Mouse (Mus musculus): Measurements from ENCODE around the gene Bsg.

Bsg gene

DNA sequence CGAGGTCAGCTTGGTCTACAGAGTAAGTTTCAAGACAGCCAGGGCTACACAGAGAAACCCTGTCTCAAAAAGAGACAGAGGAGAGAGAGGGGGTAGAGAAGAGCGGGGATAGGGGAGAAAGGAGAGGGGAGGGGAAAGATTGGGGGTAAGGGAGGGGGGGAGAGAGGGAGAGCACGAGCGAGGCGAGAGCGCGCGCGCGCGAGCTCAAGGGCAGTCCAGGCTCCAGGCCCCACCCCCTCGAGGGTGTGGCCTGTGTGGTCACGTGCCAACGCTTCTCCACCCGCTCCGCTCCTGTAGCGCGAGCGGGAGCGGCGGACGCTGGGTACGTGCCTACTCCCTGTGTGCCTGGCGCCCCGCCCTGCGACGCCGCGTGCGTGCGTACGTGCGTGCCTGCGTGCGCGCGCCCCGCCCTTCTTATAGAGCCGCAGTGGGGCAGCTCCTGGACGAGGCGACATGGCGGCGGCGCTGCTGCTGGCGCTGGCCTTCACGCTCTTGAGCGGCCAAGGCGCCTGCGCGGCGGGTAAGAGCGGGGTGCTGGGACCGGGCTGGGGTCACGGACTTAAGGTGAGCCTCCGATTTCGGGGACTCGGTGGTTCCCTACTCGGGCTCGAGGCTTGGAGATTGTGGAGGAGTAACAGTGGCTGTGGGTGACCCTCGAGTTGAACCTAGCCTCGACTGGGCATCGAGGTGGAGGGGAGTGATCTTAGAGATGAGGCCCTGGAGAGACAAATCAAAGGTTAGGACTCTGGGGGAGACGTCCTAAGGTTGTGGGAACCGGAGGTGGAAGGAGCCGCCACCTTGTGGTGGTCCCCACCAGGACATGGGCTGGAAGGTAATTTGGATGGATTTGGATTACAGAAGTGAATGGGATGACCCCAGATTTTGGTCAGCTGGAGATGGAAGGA is at the start of gene Bsg:
Gene Bsg (plus strand): TSS at position 427 of the 905 bp plus-strand sequence.
- in situ Hi-C loops (cut with MboI; ENCODE audit: low pct_unique_long_range_greater_than_20kb in 1 of 2, low sequenced_read_pairs in 2 of 2, unreplicated experiment in 1 of 2), result no loop called here

DNA sequence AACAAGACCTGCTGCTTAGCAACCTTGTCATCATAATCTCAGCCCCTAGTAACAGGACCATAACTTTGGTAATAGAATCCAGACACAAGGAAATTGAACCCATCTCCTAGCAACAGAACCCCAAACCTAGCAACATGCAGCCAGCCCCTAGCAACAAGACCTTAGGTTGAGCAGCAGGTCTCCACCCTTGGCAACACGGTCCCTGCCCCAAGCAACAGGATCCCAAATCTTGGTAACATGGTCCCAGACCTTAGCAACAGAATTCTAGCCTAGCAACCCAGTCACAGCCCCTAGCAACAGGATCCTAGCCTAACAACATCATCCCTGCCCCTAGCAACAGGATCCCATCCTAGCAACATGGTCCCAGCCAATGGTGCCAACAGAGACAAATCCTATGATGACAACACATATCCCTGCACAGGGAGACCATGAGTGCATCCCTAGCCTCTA is 49.3 kb upstream of the Bsg start:
- in situ Hi-C loops (cut with MboI; ENCODE audit: low pct_unique_long_range_greater_than_20kb in 1 of 2, low sequenced_read_pairs in 2 of 2, unreplicated experiment in 1 of 2), result no loop called here

DNA sequence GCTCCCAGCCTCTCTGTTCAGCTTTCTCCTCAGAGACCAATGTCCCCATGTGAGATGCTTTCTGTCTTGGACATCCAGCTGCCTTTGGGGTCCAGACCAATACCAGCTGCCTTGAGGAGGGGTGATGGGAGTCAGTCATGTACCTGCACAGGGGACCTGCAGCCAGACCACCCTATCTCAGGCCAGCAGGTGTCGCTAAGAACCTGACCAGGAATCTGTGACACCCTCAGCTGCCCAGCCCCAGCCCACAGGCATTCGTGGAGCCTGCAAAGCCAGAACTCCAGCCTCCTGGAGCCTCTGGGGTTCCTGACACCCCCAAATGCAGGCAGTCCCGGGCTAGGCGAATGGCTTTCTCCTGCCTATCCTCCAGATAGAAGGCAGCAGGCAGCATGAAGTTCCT is 45.5 kb upstream of the Bsg start:
- in situ Hi-C loops (cut with MboI; ENCODE audit: low pct_unique_long_range_greater_than_20kb in 1 of 2, low sequenced_read_pairs in 2 of 2, unreplicated experiment in 1 of 2), result no loop called here

DNA sequence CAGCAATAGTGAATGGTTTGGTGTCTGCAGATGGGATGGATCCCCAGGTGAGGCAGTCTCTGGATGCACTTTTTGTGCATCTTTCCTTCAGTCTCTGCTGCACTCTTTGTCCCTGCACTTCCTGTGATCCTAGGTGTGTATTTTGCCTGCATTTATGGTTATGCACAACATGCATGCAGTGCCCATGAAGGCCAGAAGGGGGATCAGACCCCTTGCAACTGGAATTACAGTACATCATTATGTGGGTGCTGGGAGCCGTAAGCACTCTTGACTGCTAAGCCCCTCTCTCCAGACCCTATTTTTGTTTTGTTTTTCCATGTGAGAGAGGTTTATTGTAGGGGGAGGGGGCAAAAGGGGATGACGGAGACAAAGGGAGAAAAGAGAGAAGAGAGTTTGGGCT is 44.0 kb upstream of the Bsg start:
- in situ Hi-C loops (cut with MboI; ENCODE audit: low pct_unique_long_range_greater_than_20kb in 1 of 2, low sequenced_read_pairs in 2 of 2, unreplicated experiment in 1 of 2), result no loop called here

DNA sequence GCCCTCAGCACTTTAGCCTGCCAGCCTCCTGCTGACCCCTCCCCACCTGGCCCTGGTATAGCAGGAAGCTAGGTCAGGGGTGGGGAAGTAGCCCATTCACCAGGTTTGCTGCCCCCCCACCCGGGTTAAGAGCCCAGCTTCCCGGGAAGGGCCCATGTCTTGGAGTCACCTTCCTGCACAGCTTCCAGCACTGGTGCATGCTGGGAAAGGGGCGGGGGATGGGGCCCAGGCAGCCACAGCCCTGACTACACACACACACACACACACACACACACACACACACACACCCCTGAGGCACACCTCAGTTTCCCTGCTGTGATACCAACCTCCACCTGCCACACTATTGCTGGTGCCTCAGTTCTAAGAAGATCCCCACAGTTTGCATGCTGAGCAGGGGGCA is 42.4 kb upstream of the Bsg start:
- in situ Hi-C loops (cut with MboI; ENCODE audit: low pct_unique_long_range_greater_than_20kb in 1 of 2, low sequenced_read_pairs in 2 of 2, unreplicated experiment in 1 of 2), result no loop called here

DNA sequence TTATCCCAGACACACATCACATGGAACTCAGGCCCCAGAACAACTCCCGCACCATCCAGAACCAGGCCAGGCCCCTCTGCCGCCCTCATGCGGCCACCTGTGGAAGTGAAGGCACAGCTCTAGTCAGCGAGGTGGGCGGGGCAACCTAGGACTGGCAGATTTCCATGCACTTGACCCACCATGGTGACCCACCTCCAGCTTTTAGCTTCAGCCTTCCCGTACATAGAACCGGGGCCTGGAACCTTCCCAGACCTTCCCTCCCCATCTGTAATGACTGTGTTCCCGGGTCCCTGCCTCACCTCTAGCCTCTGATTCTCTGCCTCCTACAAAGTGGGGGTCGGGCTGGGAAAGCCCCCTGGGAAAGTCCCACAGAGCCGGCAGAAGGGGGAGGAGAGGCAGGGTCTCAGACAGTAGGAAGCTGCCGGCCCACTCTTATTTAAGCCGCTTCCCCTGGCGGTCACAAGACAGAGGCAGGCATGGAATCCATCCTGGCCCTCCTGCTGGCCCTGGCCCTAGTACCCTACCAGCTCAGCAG is 40.1 kb upstream of the Bsg start, which contains the start of gene Madcam1:
Gene Madcam1 (plus strand): TSS at position 429 of the 535 bp plus-strand sequence.
- in situ Hi-C loops (cut with MboI; ENCODE audit: low pct_unique_long_range_greater_than_20kb in 1 of 2, low sequenced_read_pairs in 2 of 2, unreplicated experiment in 1 of 2), result no loop called here

DNA sequence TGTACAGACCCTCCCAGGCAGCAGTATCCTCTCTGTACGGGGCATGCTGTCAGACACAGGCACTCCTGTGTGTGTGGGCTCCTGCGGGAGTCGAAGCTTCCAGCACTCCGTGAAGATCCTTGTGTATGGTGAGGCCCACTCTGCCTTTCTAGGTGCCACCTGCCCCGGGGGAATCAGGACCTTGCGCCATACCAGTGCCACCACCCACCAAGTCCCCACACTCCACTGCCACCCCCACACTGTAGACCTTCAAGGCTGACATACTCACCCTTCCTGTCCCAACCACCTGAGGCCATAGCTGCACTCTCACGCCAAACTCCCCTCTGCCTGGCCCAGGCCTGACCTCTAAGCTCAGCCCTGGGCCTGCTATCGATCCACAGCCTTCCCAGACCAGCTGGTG is 39.2 kb upstream of the Bsg start:
- in situ Hi-C loops (cut with MboI; ENCODE audit: low pct_unique_long_range_greater_than_20kb in 1 of 2, low sequenced_read_pairs in 2 of 2, unreplicated experiment in 1 of 2), result no loop called here

DNA sequence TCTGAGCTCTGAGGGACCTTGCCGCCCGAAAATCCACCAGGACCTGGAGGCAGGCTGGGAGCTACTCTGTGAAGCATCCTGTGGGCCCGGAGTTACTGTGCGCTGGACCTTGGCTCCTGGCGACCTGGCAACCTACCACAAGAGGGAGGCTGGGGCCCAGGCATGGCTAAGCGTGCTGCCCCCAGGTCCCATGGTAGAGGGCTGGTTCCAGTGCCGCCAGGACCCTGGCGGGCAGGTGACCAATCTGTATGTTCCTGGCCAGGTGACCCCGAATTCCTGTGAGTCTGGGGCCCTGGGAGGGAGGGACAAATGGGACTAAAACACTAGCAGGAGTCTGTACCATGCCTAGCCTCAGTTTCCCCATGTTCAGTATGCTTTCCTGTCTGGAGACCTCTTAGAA is 37.8 kb upstream of the Bsg start:
- in situ Hi-C loops (cut with MboI; ENCODE audit: low pct_unique_long_range_greater_than_20kb in 1 of 2, low sequenced_read_pairs in 2 of 2, unreplicated experiment in 1 of 2), result no loop called here

DNA sequence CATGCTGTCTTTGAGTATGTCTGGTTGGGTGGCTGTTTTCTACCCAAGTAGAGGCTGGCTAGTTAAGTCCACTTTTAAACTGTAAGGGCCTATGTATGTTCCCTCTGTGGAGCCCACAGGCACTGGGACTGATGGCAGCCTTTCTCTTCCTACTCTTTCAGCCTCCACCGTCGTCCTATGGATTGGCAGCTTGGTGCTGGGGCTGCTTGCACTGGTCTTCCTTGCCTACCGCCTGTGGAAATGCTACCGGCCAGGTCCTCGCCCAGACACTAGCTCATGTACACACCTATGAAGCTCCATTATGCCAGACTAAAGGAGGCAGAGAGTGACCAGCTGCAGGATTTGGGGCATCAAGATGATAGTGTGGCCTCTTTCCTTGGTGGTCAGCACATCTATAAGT is 36.2 kb upstream of the Bsg start:
- in situ Hi-C loops (cut with MboI; ENCODE audit: low pct_unique_long_range_greater_than_20kb in 1 of 2, low sequenced_read_pairs in 2 of 2, unreplicated experiment in 1 of 2), result no loop called here

DNA sequence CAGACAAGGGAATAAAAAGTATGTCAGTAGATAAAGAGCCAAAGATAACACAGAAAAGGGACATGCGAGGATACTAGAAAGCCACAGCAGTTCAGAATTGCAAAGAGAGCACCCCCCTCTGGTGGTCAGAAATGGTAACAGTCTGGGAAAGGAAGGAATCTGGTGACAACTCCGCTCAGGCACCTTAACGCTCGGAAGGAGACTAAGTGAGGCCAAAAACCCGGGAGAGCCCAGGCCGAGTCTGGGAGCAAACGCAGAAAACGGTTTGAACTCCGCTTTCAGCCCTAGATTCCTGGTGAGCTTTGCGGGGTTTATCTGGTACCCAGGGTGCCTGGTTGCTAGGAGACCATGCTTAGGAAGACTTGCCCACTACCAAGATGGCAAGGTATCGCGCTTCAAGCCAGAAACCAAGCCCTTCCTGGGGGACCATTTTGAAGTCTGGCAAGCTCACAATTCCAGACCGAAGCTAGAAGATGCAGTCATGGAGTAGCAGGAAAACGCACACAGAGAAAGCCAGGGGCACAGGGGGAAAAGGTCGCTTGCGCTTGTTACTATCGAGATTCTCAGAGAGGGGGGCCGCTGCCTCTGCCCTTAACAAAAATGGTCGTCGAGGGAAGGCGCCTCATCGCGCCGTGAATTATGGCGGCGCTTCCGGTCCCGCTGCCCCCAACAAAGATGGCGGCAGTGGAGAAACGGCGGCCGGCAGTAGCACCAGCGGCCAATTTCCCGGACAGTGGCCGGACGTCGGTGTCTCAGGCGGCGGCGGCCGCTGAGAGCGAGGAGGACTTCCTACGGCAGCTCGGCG is 35.3 kb upstream of the Bsg start, which contains the start of gene Tpgs1:
Gene Tpgs1 (plus strand): TSS at position 599 of the 805 bp plus-strand sequence.
- in situ Hi-C loops (cut with MboI; ENCODE audit: low pct_unique_long_range_greater_than_20kb in 1 of 2, low sequenced_read_pairs in 2 of 2, unreplicated experiment in 1 of 2), result no loop called here

DNA sequence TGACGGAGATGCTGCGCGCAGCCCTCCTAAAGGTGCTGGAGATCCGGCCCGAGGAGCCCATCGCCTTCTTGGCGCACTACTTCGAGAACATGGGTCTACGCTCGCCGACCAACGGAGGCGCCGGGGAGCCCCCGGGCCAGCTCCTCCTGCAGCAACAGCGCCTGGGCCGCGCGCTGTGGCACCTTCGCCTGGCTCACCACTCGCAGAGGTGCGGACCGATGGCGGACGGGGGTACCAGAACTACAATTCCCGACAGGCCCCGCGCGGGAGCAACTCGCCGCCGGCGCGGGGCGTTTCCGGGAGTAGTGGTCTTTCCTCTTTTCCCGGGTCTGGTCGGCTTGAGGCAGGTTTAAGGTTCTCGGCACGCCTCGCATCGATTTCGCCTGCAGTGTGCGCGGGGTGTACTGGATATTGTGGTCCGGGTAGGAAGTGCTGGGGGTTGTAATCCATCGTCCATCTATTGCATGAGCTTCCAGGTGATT is 34.7 kb upstream of the Bsg start:
- in situ Hi-C loops (cut with MboI; ENCODE audit: low pct_unique_long_range_greater_than_20kb in 1 of 2, low sequenced_read_pairs in 2 of 2, unreplicated experiment in 1 of 2), result no loop called here

DNA sequence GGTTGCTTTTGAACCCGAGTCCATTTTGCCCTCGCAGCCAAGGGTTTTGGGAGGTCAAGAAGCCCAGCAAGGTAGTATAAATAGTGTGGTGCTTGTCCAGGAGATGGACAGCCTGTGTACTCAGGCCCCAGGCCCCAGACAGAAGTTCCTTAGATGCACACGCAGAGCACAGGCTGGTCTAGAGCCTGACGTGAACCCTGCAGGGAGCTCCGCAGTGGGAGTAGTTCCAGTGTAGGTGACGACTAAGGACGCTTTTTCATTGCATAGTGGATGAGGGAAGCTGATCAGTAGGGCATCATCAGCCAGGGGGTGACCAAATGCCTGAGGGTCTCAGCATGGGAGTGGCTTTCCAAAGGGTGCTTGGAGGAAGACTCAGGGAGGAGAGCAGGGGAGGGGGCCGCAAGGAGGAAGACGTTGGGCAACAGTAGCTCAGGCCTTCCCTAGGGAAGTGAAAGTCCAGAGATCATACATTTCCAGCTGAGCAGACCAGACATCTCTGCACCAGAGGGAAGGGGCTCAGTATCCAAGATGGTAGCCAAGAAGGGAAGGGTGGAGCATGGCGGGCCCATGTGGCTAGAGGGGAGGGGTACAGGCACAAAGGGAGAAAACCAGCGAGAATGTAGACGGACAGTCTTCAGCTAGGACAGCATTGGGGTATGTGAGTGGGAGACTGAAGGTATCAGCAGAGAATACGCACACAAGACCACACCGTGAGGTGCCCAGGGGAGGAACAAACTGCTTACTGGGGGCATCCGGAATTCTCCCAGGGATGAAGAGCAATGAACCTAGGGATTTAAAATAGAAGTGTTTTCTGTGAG is 34.0 kb upstream of the Bsg start:
- in situ Hi-C loops (cut with MboI; ENCODE audit: low pct_unique_long_range_greater_than_20kb in 1 of 2, low sequenced_read_pairs in 2 of 2, unreplicated experiment in 1 of 2), result no loop called here

DNA sequence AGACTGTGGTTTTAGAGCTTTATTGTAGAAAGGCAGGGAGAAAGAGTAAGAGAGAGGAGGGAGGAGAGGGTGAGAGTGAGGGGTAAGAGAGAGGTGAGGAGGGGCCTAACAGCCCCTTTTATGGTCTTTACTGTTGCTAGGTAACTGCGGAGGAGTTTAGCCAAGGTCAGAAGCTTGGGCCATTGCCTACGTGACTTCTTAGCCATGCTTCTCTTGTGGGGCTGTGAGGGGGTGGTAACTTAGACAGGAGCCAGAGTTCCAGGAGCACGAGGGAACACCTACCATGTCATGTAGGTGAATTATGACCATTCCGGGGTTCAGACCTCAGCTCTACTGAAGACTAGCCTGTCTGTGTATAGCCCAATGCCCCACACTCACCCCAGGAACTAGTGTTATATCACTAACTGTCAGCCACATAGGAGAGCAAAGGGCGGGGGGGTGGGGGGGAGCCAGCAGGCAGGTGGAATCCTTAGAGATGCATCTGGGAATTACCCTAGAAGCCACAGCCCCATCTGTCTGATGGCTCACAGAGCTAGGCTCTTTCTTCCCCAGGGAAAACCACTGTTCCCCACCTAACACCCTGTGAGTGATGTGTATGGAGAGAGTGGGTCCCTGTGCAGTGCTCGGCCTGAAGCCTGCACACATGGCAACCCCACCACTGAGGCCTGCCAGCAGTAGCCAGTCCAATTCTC is 32.7 kb upstream of the Bsg start:
- in situ Hi-C loops (cut with MboI; ENCODE audit: low pct_unique_long_range_greater_than_20kb in 1 of 2, low sequenced_read_pairs in 2 of 2, unreplicated experiment in 1 of 2), result no loop called here

DNA sequence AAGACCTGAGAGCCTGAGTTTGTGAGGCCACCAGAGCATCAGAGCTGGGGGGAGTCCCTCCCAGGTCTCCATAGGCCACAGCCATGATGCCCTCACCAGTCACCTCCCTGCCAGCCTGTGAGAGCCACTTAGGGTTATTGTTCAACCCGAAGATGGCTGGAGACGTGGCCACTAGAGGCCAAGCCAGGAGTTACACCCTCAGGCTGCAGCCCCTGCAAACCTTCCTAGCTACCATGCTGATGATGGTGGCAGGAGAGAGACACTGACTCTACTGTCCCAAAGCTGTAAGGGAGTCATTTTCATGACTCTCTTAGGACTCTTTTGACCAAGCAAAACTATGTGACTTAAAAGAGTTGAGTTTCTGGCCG is 32.2 kb upstream of the Bsg start:
- in situ Hi-C loops (cut with MboI; ENCODE audit: low pct_unique_long_range_greater_than_20kb in 1 of 2, low sequenced_read_pairs in 2 of 2, unreplicated experiment in 1 of 2), result no loop called here

DNA sequence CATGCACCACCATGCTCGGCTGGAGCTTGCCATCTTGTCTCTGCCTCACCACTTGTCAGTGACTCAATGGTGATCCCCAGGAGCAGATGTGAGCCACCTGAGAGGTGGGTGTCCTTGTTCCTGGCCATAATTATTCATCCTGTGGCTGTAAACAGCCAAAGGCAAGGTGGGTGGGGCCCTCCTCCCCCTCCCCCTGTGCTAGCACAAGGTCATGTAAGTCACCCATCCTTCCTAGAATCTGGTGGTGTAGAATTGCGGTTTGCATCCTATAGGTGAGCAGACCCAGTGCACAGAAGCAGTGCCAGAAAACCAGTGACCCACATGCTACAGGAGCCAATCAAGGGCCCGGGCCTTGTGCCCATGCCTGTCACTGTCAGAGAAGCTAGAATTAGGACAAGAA is 31.2 kb upstream of the Bsg start:
- in situ Hi-C loops (cut with MboI; ENCODE audit: low pct_unique_long_range_greater_than_20kb in 1 of 2, low sequenced_read_pairs in 2 of 2, unreplicated experiment in 1 of 2), result no loop called here

DNA sequence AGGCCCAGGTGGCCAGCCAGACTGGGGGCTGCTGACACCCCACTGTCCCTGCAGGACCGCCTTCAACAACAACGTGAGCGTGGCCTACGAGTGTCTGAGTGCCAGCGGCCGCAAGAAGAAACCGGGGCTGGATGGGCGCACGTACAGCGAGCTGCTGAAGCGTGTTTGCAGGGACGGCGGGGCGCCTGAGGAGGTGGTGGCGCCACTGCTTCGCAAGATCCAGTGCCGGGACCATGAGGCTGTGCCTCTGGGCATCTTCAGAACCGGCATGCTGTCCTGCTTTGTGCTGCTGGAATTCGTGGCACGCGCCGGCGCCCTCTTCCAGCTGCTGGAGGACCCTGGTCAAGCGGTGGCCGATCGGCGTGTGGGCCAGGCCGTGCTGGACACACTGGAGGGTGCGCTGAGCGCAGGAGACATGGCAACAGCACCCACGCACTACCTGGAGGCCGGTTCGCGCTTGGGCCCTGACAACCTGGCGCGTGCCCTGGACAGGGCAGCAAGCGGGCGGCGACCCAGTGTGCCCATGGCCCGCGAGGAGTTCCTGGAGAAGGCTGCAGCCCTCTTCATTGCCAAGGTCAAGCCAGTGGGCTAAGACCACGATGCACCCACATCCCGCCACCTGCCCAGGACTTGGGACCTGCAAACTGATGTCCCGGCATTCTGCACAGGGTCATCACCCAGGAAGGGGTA is 28.8 kb upstream of the Bsg start:
- in situ Hi-C loops (cut with MboI; ENCODE audit: low pct_unique_long_range_greater_than_20kb in 1 of 2, low sequenced_read_pairs in 2 of 2, unreplicated experiment in 1 of 2), result no loop called here

All from mouse embryonic stem cell (cell line).